In genomic region chr3:28442116-28442515, GRCm38 (mm10) we compare ENCODE assay signal across 13 mouse cellular contexts.
"Had no signal": no experiment of that assay in that cellular context is flagged by ENCODE, and none has a peak within 500 bp of the region (broad histone marks: within the 10 kb centered on the region; RNA-seq: fewer than 3 reads in every experiment).

No protein-coding gene starts in this region.

- H3K9ac ChIP-seq: limb, embryonic 13.5 days; liver, embryonic 14.5 days; midbrain, embryonic 12.5 days; neural tube, embryonic 13.5 days had no signal

- H3K4me1 ChIP-seq: midbrain, embryonic 12.5 days had no signal

- H3K4me3 ChIP-seq: limb, embryonic 13.5 days; midbrain, embryonic 12.5 days; neural tube, embryonic 13.5 days had no signal

- H3K27ac ChIP-seq: kidney, postnatal 0 days; limb, embryonic 13.5 days; liver, embryonic 14.5 days; midbrain, embryonic 12.5 days; neural tube, embryonic 13.5 days had no signal

- H3K36me3 ChIP-seq: limb, embryonic 13.5 days; midbrain, embryonic 12.5 days; neural tube, embryonic 13.5 days had no signal

- H3K9me3 ChIP-seq: midbrain, embryonic 12.5 days; neural tube, embryonic 13.5 days had no signal

- DNase-seq: kidney, postnatal 36 days; left cerebral cortex, postnatal 4 days; lung, adult 18-20 months; retina, postnatal 1 day; right cerebral cortex, postnatal 14 days; thymus, adult 2 months; thymus, postnatal 25 days had no signal

- H3K4me2 ChIP-seq: limb, embryonic 13.5 days; midbrain, embryonic 12.5 days; neural tube, embryonic 13.5 days had no signal

- ATAC-seq: midbrain, embryonic 16.5 days had no signal

- H3K27me3 ChIP-seq: limb, embryonic 13.5 days; midbrain, embryonic 12.5 days; neural tube, embryonic 13.5 days had no signal
